Mouse (Mus musculus): Measurements from ENCODE around the gene Baz2b. TPM values are rescaled to one million over a fixed set of nuclear protein-coding genes. Genes with fewer than 3 reads are reported as not detected.

The Baz2b gene
- polyA plus RNA-seq, 1 experiment from 2014 or later: 56.5 TPM

DNA sequence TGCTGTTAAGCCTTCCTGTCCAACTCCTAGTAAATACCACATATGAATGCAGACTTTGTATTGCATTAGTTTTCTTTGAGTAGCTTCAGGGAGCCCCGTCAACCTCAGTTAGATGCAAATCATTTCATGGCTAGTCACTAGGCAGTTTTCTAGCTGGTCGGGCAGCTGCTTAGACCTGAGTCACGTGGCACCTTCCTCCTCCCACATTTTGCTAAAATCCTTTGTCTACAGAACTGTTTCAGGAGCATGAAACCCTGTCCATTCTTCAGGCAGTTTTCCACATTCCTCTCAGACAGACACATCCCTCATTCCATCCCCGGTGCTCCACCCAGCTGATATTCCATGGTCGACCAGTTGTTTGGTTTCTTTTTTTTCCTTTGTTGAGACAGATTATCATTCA lies 246.6 kb downstream of the Baz2b start:
- H3K9ac ChIP-seq (replicated peaks; ENCODE audit: low read length): no peak overlapping the region
- no peak overlapping the region for H3K4me3 ChIP-seq (ENCODE audit: low read depth, low read length)
- H3K4me2 ChIP-seq (ENCODE audit: low read depth, low read length): no peak overlapping the region
- DNase-seq (ENCODE audit: low spot score) (no peak), ATAC-seq (replicated peaks; ENCODE audit: insufficient number of reproducible peaks, low FRiP score, low TSS enrichment, low read depth) (no peak)
- H3K27me3 ChIP-seq (ENCODE audit: control insufficient read depth, insufficient read depth, low read length): no peaks in the 10 kb centered on the region
- WGBS: 77% methylated on average over 5 of the region's 5 CpGs
- H3K36me3 ChIP-seq (replicated peaks; ENCODE audit: control insufficient read depth, insufficient read depth, low read depth, low read length): no peaks in the 10 kb centered on the region; the same call in 1 of the 2 replicates
- no peaks in the 10 kb centered on the region for H3K9me3 ChIP-seq (replicated peaks; ENCODE audit: control insufficient read depth, low read length)
- no peak overlapping the region for H3K27ac ChIP-seq (replicated peaks; ENCODE audit: low read depth, low read length)
- H3K4me1 ChIP-seq (ENCODE audit: control insufficient read depth, insufficient read depth, low read length): no peaks in the 10 kb centered on the region

DNA sequence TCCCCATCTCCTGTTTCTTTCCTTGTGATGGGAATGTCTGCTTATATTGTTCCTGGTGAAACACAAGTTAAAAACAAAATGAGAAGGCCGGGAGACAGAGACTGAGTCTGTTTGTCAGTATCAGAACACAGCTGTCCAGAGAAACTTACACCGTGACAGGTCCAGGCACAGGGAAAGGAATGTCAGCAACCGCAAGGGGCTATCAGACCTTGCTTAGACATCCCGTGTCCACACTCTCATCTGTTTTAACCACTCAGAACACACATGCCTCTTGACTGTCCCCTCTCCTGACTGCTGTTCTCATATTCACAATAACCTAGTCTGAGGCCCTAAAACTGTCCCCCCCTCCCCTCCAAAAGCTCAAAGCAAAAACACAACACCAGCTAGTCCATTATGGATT lies 247.1 kb downstream of the Baz2b start:
- DNase-seq (ENCODE audit: low spot score) (no peak), ATAC-seq (replicated peaks; ENCODE audit: insufficient number of reproducible peaks, low FRiP score, low TSS enrichment, low read depth) (no peak)
- Histone ChIP-seq H3K36me3 (replicated peaks; ENCODE audit: control insufficient read depth, insufficient read depth, low read depth, low read length) (no peaks in the 10 kb centered on the region; the same call in 1 of the 2 replicates), H3K4me3 (ENCODE audit: low read depth, low read length) (no peak overlapping the region), H3K4me2 (ENCODE audit: low read depth, low read length) (no peak overlapping the region), H3K27ac (replicated peaks; ENCODE audit: low read depth, low read length) (no peak overlapping the region), H3K4me1 (ENCODE audit: control insufficient read depth, insufficient read depth, low read length) (no peaks in the 10 kb centered on the region), H3K9me3 (replicated peaks; ENCODE audit: control insufficient read depth, low read length) (no peaks in the 10 kb centered on the region), H3K27me3 (ENCODE audit: control insufficient read depth, insufficient read depth, low read length) (no peaks in the 10 kb centered on the region), H3K9ac (replicated peaks; ENCODE audit: low read length) (no peak overlapping the region)
- WGBS: 88% methylated on average over 4 of the region's 4 CpGs

DNA sequence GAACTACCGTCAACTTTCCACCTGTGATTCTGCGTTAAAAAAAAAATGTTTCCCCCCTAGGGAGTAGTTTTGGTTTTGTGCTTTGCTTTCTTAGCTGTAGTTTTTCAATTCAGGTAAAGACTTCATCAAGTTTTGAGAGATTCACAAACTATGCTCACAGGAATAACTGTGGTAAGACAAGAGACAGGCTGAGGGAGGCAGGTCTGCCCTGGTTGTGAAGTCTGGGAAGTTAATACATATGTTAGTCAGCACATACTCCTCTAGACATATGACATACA lies 249.2 kb downstream of the Baz2b start:
- no peak for DNase-seq (ENCODE audit: low spot score)
- no peak overlapping the region for H3K27ac ChIP-seq (replicated peaks; ENCODE audit: low read depth, low read length)
- no peak overlapping the region for H3K4me3 ChIP-seq (ENCODE audit: low read depth, low read length)
- no peak overlapping the region for H3K9ac ChIP-seq (replicated peaks; ENCODE audit: low read length)
- no peaks in the 10 kb centered on the region for H3K4me1 ChIP-seq (ENCODE audit: control insufficient read depth, insufficient read depth, low read length)
- no peaks in the 10 kb centered on the region for H3K27me3 ChIP-seq (ENCODE audit: control insufficient read depth, insufficient read depth, low read length)
- H3K36me3 ChIP-seq (replicated peaks; ENCODE audit: control insufficient read depth, insufficient read depth, low read depth, low read length): no peaks in the 10 kb centered on the region; the same call in 1 of the 2 replicates
- H3K4me2 ChIP-seq (ENCODE audit: low read depth, low read length): no peak overlapping the region
- no peak for ATAC-seq (replicated peaks; ENCODE audit: insufficient number of reproducible peaks, low FRiP score, low TSS enrichment, low read depth)
- no peaks in the 10 kb centered on the region for H3K9me3 ChIP-seq (replicated peaks; ENCODE audit: control insufficient read depth, low read length)
- 94% methylated on average over 2 of the region's 2 CpGs for WGBS

DNA sequence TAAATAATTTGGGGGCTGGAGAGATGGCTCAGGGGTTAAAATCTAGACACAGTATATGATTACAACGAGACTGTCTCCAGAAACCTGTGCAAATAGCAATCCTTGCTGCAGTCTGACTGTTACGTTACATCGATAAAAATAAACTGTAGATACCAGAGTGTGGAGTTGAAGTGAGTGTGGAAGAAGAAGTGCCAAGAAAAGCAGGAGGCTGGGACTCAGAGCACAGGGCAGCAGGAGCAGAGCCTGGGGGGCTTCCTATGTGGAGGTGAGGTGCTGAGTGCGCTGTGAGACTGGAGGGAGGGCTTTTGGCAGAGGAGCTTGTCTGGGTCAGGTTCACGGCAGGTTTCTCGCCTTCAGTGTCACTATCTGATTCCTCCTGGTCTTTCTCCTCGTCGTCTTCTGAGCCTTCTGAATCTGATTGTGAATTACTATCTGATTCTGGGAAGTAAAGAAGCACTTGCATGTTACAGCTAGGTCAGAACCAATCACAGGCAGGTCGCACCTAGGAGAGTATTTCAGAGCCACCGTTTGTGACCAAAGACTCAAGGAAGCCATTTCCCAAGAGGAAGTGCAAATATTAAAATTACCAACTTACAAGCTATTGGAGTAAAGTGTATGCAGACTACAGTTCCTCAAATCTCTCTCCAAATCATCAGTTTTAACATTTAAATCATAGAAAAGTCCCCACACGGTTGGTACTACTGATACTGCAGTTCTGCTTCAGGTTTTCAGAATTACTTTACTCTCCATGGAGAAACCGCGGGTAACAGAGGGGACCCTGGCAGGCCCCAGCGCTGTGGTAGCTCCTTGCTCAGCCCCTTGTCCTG lies 249.8 kb downstream of the Baz2b start:
- WGBS: 90% methylated on average over 14 of the region's 14 CpGs

DNA sequence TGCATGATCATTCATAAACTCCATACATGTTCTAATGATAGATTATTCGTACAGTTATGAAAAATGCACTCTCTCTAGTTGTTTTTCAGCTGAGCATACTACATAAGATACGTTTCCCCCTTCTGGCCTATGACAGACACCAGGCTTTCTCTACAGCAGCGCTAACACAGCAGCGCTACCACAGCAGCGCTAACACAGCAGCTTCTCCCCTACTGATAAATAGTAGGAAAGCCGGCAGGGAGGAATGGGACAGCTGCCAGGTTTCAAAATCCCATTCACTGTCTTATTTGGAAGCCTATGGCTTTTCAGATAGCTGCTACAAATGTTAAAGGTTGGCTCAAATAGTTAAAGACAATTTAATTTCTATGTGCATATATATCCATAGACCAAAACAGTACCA lies 251.1 kb downstream of the Baz2b start:
- Histone ChIP-seq H3K9ac (replicated peaks; ENCODE audit: low read length) (no peak overlapping the region), H3K4me3 (ENCODE audit: low read depth, low read length) (no peak overlapping the region), H3K9me3 (replicated peaks; ENCODE audit: control insufficient read depth, low read length) (no peaks in the 10 kb centered on the region), H3K27ac (replicated peaks; ENCODE audit: low read depth, low read length) (no peak overlapping the region), H3K27me3 (ENCODE audit: control insufficient read depth, insufficient read depth, low read length) (no peaks in the 10 kb centered on the region), H3K4me2 (ENCODE audit: low read depth, low read length) (no peak overlapping the region), H3K36me3 (replicated peaks; ENCODE audit: control insufficient read depth, insufficient read depth, low read depth, low read length) (no peaks in the 10 kb centered on the region; the same call in 1 of the 2 replicates), H3K4me1 (ENCODE audit: control insufficient read depth, insufficient read depth, low read length) (no peaks in the 10 kb centered on the region)
- no peak for ATAC-seq (replicated peaks; ENCODE audit: insufficient number of reproducible peaks, low FRiP score, low TSS enrichment, low read depth)
- 82% methylated on average over 6 of the region's 6 CpGs for WGBS
- DNase-seq (ENCODE audit: low spot score): no peak

More for the DNA sequence above, 249.8 kb downstream of the Baz2b start:
- ATAC-seq (replicated peaks; ENCODE audit: insufficient number of reproducible peaks, low FRiP score, low TSS enrichment, low read depth): no peak
- Histone ChIP-seq H3K27me3 (ENCODE audit: control insufficient read depth, insufficient read depth, low read length) (no peaks in the 10 kb centered on the region), H3K36me3 (replicated peaks; ENCODE audit: control insufficient read depth, insufficient read depth, low read depth, low read length) (no peaks in the 10 kb centered on the region; the same call in 1 of the 2 replicates), H3K4me3 (ENCODE audit: low read depth, low read length) (no peak overlapping the region), H3K9ac (replicated peaks; ENCODE audit: low read length) (no peak overlapping the region), H3K4me1 (ENCODE audit: control insufficient read depth, insufficient read depth, low read length) (no peaks in the 10 kb centered on the region), H3K27ac (replicated peaks; ENCODE audit: low read depth, low read length) (no peak overlapping the region), H3K9me3 (replicated peaks; ENCODE audit: control insufficient read depth, low read length) (no peaks in the 10 kb centered on the region), H3K4me2 (ENCODE audit: low read depth, low read length) (no peak overlapping the region)
- no peak for DNase-seq (ENCODE audit: low spot score)

DNA sequence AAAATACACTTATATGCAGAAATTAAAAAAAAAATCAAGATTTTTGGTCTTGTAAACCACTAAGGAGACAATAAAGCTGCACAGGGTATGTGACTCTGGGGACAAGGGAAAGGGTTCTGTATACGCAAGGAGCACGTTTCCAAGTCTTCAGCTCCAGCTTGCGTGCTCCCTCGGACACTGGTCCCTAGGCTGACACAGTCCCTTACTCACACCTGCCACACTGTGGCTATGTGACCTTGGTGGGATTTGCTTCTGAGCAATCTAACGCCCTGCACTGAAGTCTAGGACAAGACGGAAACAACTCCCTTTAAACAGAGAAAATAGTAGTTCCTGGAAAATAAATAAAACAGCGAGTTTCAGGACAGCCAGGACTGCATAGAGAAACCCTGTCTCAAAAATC lies 253.7 kb downstream of the Baz2b start:
- no peaks in the 10 kb centered on the region for H3K4me1 ChIP-seq (ENCODE audit: control insufficient read depth, insufficient read depth, low read length)
- H3K9ac ChIP-seq (replicated peaks; ENCODE audit: low read length): no peak overlapping the region
- H3K36me3 ChIP-seq (replicated peaks; ENCODE audit: control insufficient read depth, insufficient read depth, low read depth, low read length): no peaks in the 10 kb centered on the region; the same call in none of the 2 replicates
- no peak overlapping the region for H3K4me3 ChIP-seq (ENCODE audit: low read depth, low read length)
- no peak for DNase-seq (ENCODE audit: low spot score)
- H3K27ac ChIP-seq (replicated peaks; ENCODE audit: low read depth, low read length): no peak overlapping the region
- 89% methylated on average over 7 of the region's 7 CpGs for WGBS
- ATAC-seq (replicated peaks; ENCODE audit: insufficient number of reproducible peaks, low FRiP score, low TSS enrichment, low read depth): no peak
- no peaks in the 10 kb centered on the region for H3K9me3 ChIP-seq (replicated peaks; ENCODE audit: control insufficient read depth, low read length)
- no peaks in the 10 kb centered on the region for H3K27me3 ChIP-seq (ENCODE audit: control insufficient read depth, insufficient read depth, low read length)
- no peak overlapping the region for H3K4me2 ChIP-seq (ENCODE audit: low read depth, low read length)

DNA sequence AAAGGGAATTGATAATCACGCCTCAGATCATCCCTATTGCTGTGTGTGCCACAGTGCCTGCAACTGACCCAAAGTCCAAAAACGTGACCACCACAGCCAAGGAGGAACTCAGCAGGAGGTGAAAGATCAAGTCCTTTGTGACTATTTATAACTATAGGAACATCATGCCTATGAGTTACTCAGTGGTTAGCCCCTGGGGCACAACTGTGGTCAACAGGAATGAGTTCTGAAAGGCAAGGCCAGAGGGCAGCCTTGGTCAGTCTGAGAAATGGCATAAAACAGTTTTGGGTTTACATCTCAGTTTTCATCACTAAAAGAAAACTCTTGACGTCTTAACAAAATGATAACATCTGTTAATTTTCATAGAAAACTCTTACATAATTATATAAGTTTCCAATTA lies 254.8 kb downstream of the Baz2b start:
- Histone ChIP-seq H3K4me1 (ENCODE audit: control insufficient read depth, insufficient read depth, low read length) (no peaks in the 10 kb centered on the region), H3K27ac (replicated peaks; ENCODE audit: low read depth, low read length) (no peak overlapping the region), H3K4me2 (ENCODE audit: low read depth, low read length) (no peak overlapping the region), H3K9ac (replicated peaks; ENCODE audit: low read length) (no peak overlapping the region), H3K27me3 (ENCODE audit: control insufficient read depth, insufficient read depth, low read length) (no peaks in the 10 kb centered on the region), H3K4me3 (ENCODE audit: low read depth, low read length) (no peak overlapping the region), H3K36me3 (replicated peaks; ENCODE audit: control insufficient read depth, insufficient read depth, low read depth, low read length) (no peaks in the 10 kb centered on the region; the same call in 1 of the 2 replicates), H3K9me3 (replicated peaks; ENCODE audit: control insufficient read depth, low read length) (no peaks in the 10 kb centered on the region)
- 59% methylated on average over 3 of the region's 3 CpGs for WGBS
- ATAC-seq (replicated peaks; ENCODE audit: insufficient number of reproducible peaks, low FRiP score, low TSS enrichment, low read depth) (no peak), DNase-seq (ENCODE audit: low spot score) (no peak)

DNA sequence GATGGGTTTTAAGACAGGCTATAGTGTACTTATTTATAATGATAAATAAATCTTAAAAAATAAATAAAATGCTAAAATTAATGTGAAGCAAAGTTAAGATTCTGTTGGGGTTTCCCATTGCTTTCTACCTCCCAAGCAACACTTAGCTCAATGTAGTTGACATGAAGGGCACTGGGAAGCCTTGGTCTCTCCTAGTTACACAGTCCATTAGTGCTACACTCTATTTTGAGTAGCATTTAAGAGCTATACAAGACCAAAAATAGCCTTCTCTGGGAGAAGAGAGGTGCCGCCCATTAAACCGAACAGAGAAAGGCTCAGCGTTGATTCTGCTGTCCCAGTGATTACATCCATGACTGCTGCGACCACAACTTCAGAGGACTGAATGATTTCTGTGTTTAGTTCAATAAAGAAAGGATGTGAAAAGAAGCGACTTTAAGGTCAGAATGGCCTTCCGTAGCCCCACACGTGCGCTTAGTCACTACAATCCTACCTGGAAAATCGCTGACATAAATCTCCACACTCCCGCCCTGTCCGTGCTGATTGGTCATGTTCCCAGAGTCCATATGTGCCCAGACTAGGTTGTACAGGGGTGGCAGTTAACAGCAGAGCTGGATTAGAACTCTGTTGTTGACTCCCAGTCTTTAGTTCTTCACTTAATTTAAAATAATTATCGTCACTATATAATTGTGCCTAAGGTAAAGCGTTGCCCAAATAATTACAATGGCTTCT lies 257.2 kb downstream of the Baz2b start:
- 91% methylated on average over 13 of the region's 13 CpGs for WGBS
- Histone ChIP-seq H3K4me1 (ENCODE audit: control insufficient read depth, insufficient read depth, low read length) (no peaks in the 10 kb centered on the region), H3K9ac (replicated peaks; ENCODE audit: low read length) (no peak overlapping the region), H3K4me2 (ENCODE audit: low read depth, low read length) (no peak overlapping the region), H3K27ac (replicated peaks; ENCODE audit: low read depth, low read length) (no peak overlapping the region), H3K27me3 (ENCODE audit: control insufficient read depth, insufficient read depth, low read length) (no peaks in the 10 kb centered on the region), H3K4me3 (ENCODE audit: low read depth, low read length) (no peak overlapping the region), H3K9me3 (replicated peaks; ENCODE audit: control insufficient read depth, low read length) (no peaks in the 10 kb centered on the region), H3K36me3 (replicated peaks; ENCODE audit: control insufficient read depth, insufficient read depth, low read depth, low read length) (peaks cover 2% of the 10 kb centered on the region; the same call in 1 of the 2 replicates)
- DNase-seq (ENCODE audit: low spot score) (no peak), ATAC-seq (replicated peaks; ENCODE audit: insufficient number of reproducible peaks, low FRiP score, low TSS enrichment, low read depth) (no peak)

Measured in embryonic facial prominence, embryonic 11.5 days (tissue).